ENCODE assay signal across 16 mouse cellular contexts in the genomic region with DNA sequence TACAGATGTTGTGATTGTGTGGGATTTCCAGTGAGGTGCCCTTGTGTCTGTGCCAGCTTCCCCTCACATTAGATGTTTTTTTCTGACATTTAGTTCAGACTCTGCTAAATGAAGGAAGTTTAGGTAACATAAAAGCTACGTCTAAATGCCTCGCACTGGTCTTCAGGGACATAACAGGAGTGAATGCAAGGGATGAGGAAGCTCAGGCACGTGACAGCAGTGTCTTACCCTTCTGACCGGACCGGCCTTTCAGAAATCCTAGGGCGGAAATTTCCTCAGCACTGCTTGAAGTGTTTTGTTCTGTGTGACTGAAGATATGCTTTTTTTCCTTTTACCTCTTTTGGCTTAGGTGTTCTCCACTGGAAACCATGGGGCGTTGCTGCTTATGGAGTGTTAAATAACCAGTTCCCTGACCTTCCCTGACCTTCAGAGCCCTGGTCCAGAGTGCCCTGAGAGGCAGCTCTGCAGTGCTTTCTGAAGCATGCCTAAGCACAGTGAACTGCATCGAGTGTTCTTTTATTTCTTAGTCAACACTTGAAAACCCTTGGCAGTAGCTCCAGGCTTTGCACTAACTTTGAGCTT.
DNase-seq lines count a peak whose midpoint lies in the region; ATAC-seq and TF ChIP-seq lines count a peak whose summit lies in the region.
"Had no signal": no experiment of that assay in that cellular context is flagged by ENCODE, and none has a peak within 500 bp of the region (broad histone marks: within the 10 kb centered on the region; RNA-seq: fewer than 3 reads in every experiment).

No protein-coding gene starts in this region.

- no peak for TF ChIP-seq POLR2A in lung, adult 2 months (IDR thresholded peaks at IDR 0.05; ENCODE audit: borderline replicate concordance, extremely low read depth, low read depth, low read length)

- 48% methylated on average over 8 of the region's 8 CpGs for WGBS in lung, adult 2 months
- 34% methylated on average over 8 of the region's 8 CpGs for WGBS in midbrain, embryonic 11.5 days

- TF ChIP-seq CTCF in lung, adult 2 months (IDR thresholded peaks at IDR 0.05; ENCODE audit: insufficient read depth, low read length), result no peak

- no peak overlapping the region for H3K9ac ChIP-seq in midbrain, embryonic 11.5 days (ENCODE audit: low read length)

- H3K4me2 ChIP-seq in midbrain, embryonic 11.5 days, result no peak overlapping the region
- H3K4me2 ChIP-seq: liver, embryonic 11.5 days had no signal

- no peaks in the 10 kb centered on the region for H3K36me3 ChIP-seq in midbrain, embryonic 11.5 days (ENCODE audit: control insufficient read depth, insufficient read depth, low read length)
- H3K36me3 ChIP-seq: forebrain, embryonic 10.5 days; G1E had no signal

- H3K27me3 ChIP-seq in midbrain, embryonic 11.5 days (ENCODE audit: control insufficient read depth, insufficient read depth, low read length), result no peaks in the 10 kb centered on the region
- H3K27me3 ChIP-seq: megakaryocyte, embryonic 14.5 days had no signal

- ATAC-seq in frontal cortex, adult (ENCODE audit: low TSS enrichment), result peak; percentile 55; the same call in 1 of the 2 replicates
- no peak for ATAC-seq in midbrain, embryonic 11.5 days (ENCODE audit: low FRiP score)
- ATAC-seq: intestine, postnatal 0 days had no signal

- H3K9me3 ChIP-seq in midbrain, embryonic 11.5 days (ENCODE audit: control insufficient read depth, low read length), result no peaks in the 10 kb centered on the region
- H3K9me3 ChIP-seq: forebrain, embryonic 10.5 days; megakaryocyte, embryonic 14.5 days had no signal

- H3K4me3 ChIP-seq in lung, adult 2 months (replicated peaks; ENCODE audit: extremely low read depth, low read depth, low read length), result no peak overlapping the region
- no peak overlapping the region for H3K4me3 ChIP-seq in midbrain, embryonic 11.5 days (ENCODE audit: low read depth, low read length)
- H3K4me3 ChIP-seq: forebrain, embryonic 10.5 days; megakaryocyte, embryonic 14.5 days had no signal

- H3K4me1 ChIP-seq in lung, adult 2 months (ENCODE audit: control insufficient read depth, insufficient read depth, low read length), result peaks cover 16% of the 10 kb centered on the region
- no peaks in the 10 kb centered on the region for H3K4me1 ChIP-seq in midbrain, embryonic 11.5 days (ENCODE audit: control insufficient read depth, insufficient read depth, low read length)
- H3K4me1 ChIP-seq: megakaryocyte, embryonic 14.5 days had no signal

- H3K27ac ChIP-seq in midbrain, embryonic 11.5 days (ENCODE audit: low read depth, low read length), result no peak overlapping the region
- H3K27ac ChIP-seq: forebrain, embryonic 10.5 days had no signal

- DNase-seq in frontal cortex, adult 2 months (ENCODE audit: extremely low spot score in 1 of 2, low spot score in 1 of 2), result no peak
- DNase-seq in lung, adult 18-20 months, result peak; percentile 85 to 90
- no peak for DNase-seq in lung, adult 2 months
- DNase-seq in kidney, postnatal 4 days, result peak; percentile 54 to 72
- DNase-seq in left cerebral cortex, adult 18-20 months (ENCODE audit: low spot score in 2 of 2), result no peak
- DNase-seq in midbrain, embryonic 11.5 days (ENCODE audit: low spot score, missing footprints), result no peak
- DNase-seq in right cerebral cortex, postnatal 10 days (ENCODE audit: low spot score in 2 of 2), result no peak
- DNase-seq: cerebellum, adult 2 months; right cerebral cortex, postnatal 25 days; thymus, postnatal 14 days had no signal

Comparison
In these comparisons a context has a peak if more than half of its experiments do, and no peak if none do; other contexts are left out.
1. DNase-seq: peak in lung, adult 18-20 months (2 of 2) and kidney, postnatal 4 days (2 of 2); none in frontal cortex, adult 2 months (0 of 2), lung, adult 2 months (single experiment), left cerebral cortex, adult 18-20 months (0 of 2), midbrain, embryonic 11.5 days (single experiment) and right cerebral cortex, postnatal 10 days (0 of 2).